Mouse (Mus musculus) fat pad, adult 2 months (tissue): ENCODE measurements around the gene Fmod.

Experiments used
- DNase-seq: peaks from one replicate; pipeline ENCODE4 v3.0.0-alpha.2; 2011; ENCODE audit warnings: low read depth, low spot score; ENCODE audit errors: extremely low read depth

Gene Fmod

DNA sequence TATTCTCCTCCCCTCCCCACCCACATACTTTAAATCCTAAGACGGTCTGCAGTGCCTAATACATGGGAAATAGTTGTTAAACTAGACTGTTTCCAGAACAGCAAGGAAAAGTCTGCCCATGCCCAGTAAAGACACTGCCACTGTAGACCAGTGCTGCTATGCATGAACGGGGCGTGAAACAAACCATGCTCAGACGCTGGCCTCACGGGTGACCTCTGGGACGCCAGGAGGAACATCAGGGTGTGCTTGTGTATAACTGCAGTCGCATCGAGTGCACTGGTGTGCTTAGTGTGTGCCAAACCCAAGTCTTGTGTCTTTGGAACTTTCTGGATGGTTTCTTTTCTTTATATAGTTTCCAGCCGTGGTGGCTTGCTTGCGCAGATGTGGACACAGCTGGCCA lies 37.6 kb downstream of the Fmod start:
- DNase-seq, result no peak

DNA sequence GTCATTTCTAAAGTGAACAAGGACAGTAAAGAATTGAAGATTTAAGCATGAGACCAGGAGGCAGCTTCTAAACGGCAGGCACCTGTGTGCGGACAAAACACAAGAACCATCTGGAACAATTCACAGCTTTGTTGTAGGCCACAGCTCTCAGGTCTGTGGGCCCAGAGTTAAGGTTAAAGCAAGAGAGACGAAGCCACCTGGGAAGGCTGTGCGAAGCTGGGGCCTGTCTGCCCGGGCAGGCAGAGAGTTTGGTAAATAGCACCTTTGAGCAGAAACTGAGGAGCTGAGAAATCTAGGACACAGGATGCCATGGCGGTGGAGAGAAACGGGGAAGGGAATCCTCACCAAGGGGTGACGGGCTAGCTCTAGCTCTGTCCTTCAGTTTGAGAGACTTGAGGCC lies 38.5 kb downstream of the Fmod start:
- DNase-seq, result no peak

GRCm38 (mm10) chr1:134076789-134077188 lies 39.7 kb downstream of the Fmod start:
- DNase-seq, result no peak

- DNase-seq, result no peak
Measured at GRCm38 (mm10) chr1:134077389-134078060, 40.5 kb downstream of the Fmod start.

GRCm38 (mm10) chr1:134078061-134078795 lies 41.2 kb downstream of the Fmod start:
- DNase-seq, result no peak

- DNase-seq, result no peak
Measured at GRCm38 (mm10) chr1:134078802-134079476, 41.9 kb downstream of the Fmod start, which contains the start of gene Btg2. Gene Btg2 (minus strand): TSS chr1:134079120.

- no peak for DNase-seq
Measured at GRCm38 (mm10) chr1:134079477-134080163, 42.6 kb downstream of the Fmod start.

- no peak for DNase-seq
Measured at GRCm38 (mm10) chr1:134080406-134080805, 43.4 kb downstream of the Fmod start.

- no peak for DNase-seq
Measured at GRCm38 (mm10) chr1:134080881-134081450, 43.9 kb downstream of the Fmod start.

DNA sequence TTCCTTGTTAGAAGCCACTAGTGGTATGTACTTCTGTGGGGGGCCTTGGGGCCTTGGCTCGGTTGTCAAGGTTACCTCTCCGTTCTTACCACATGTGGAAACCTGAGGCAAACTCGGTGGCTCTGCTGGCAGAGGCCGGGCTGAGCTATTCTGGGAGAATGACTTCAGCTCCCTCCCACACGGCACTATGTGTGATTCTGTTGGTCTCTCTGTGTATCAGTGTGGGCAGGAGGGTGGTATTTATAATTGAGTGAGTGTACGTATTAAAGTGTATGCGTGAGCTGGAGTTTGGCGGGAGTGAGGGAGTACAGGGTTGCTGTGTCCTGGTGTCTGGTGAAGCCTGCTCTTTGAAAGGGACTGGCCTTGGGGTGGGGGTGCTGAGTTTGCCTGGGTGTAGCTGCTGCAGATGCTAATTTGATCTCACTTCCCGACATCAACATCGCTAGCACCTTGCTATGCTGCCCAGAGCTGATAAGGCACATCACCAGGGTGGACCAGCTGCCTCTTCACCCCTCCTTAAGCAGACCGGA lies 46.0 kb downstream of the Fmod start:
- no peak for DNase-seq

DNA sequence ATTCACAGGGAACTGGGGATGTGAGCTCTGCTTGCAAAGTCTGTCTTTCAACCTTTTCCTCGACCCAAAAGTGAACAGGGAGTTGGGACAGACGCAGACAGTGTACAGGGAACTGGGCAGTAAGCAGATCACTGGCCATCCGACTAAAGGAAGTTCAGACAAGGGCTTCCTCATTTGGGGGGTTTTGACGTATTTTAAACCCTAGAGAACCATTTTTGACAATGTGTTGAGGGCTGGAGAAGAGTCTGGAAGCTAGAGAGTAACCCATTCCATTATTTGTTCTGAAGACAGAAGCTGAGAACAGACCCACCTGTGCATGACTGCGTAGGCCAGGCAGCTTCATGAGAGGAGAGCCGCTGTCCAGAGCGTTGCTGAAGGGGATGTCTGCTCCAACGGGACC lies 46.6 kb downstream of the Fmod start:
- DNase-seq, result no peak

DNA sequence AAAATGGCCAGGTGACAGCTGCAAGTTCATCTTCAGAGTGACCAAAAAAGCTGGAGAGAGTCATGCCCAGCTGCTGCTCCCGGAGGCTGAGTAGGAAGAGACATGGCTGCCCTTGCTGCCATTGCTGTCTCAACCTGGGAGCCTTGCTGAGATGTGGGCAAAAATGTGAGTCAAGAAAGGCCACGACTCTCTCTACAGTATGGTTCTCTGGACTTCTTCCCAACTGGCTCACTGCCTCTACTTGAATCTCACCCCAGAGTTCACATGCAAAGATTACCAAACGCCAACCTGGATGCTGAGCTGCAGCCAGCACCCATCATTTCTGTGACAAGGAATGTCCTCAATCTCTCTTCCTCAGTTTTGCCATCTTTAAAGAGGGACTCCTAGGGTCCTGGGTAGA lies 47.1 kb downstream of the Fmod start:
- no peak for DNase-seq

- DNase-seq, result no peak
Measured at GRCm38 (mm10) chr1:134086017-134086416, 49.0 kb downstream of the Fmod start.

GRCm38 (mm10) chr1:134086811-134087398 lies 49.9 kb downstream of the Fmod start:
- no peak for DNase-seq

DNA sequence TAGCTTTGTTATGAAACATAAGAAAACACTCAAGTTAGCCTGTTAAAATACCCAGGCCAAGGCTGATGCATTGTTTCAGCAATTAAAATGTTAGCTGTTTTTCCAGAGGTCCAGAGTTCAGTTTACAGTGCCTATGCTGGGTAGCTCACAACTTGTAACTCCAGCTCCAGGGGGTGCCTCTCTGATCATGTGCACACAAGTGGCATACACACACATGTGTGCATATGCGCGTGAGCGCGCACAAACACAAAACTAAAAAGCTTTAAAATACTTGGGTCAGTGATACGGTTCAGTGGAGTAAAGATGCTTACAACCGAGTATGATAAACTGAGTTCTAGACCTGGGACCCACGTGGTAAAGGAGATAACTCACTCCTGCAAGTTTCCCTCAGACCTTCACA lies 52.0 kb downstream of the Fmod start:
- no peak for DNase-seq

- DNase-seq, result no peak
Measured at GRCm38 (mm10) chr1:134091851-134092250, 54.8 kb downstream of the Fmod start.

- no peak for DNase-seq
Measured at GRCm38 (mm10) chr1:134092368-134092767, 55.3 kb downstream of the Fmod start.

- DNase-seq, result no peak
Measured at GRCm38 (mm10) chr1:134092852-134093770, 56.1 kb downstream of the Fmod start.

GRCm38 (mm10) chr1:134093771-134094526 lies 56.9 kb downstream of the Fmod start:
- no peak for DNase-seq
